Mouse (Mus musculus) fat pad, adult 2 months (tissue): ENCODE data around the gene Negr1.

Experiments
- DNase-seq: peaks from one replicate; pipeline ENCODE4 v3.0.0-alpha.2; 2011; ENCODE audit warnings: low read depth, low spot score; ENCODE audit errors: extremely low read depth

The Negr1 gene

GRCm38 (mm10) chr3:157098417-157098816, 536.8 kb downstream of the Negr1 start:
- DNase-seq = no peak

GRCm38 (mm10) chr3:157104866-157105579, 543.4 kb downstream of the Negr1 start:
- no peak for DNase-seq

GRCm38 (mm10) chr3:157105580-157106264, 544.1 kb downstream of the Negr1 start:
- DNase-seq = no peak

- DNase-seq = no peak
These were observed 546.6 kb downstream of the Negr1 start for GRCm38 (mm10) chr3:157108156-157108555.

GRCm38 (mm10) chr3:157109308-157109707, 547.7 kb downstream of the Negr1 start:
- no peak for DNase-seq

GRCm38 (mm10) chr3:157115105-157115760, 553.6 kb downstream of the Negr1 start:
- DNase-seq = no peak

GRCm38 (mm10) chr3:157116024-157116423, 554.4 kb downstream of the Negr1 start:
- DNase-seq = no peak

GRCm38 (mm10) chr3:157119916-157120315, 558.3 kb downstream of the Negr1 start:
- no peak for DNase-seq

- DNase-seq = no peak
These were observed 584.7 kb downstream of the Negr1 start for GRCm38 (mm10) chr3:157146124-157146855.

- no peak for DNase-seq
These were observed 593.3 kb downstream of the Negr1 start for GRCm38 (mm10) chr3:157154902-157155301.

- DNase-seq = no peak
These were observed 593.9 kb downstream of the Negr1 start for GRCm38 (mm10) chr3:157155513-157155912.

- no peak for DNase-seq
These were observed 603.4 kb downstream of the Negr1 start for GRCm38 (mm10) chr3:157164840-157165595.

GRCm38 (mm10) chr3:157181975-157182374, 620.4 kb downstream of the Negr1 start:
- no peak for DNase-seq

- no peak for DNase-seq
These were observed 627.5 kb downstream of the Negr1 start for GRCm38 (mm10) chr3:157188939-157189725.

GRCm38 (mm10) chr3:157189834-157190233, 628.2 kb downstream of the Negr1 start:
- DNase-seq = no peak

- DNase-seq = no peak
These were observed 629.0 kb downstream of the Negr1 start for GRCm38 (mm10) chr3:157190551-157190950.

GRCm38 (mm10) chr3:157192021-157192420, 630.4 kb downstream of the Negr1 start:
- no peak for DNase-seq

GRCm38 (mm10) chr3:157193141-157193540, 631.5 kb downstream of the Negr1 start:
- no peak for DNase-seq

- DNase-seq = no peak
These were observed 637.1 kb downstream of the Negr1 start for GRCm38 (mm10) chr3:157198659-157199058.

- DNase-seq = no peak
These were observed 640.1 kb downstream of the Negr1 start for GRCm38 (mm10) chr3:157201726-157202125.
